Mouse (Mus musculus) urinary bladder, postnatal 14 days (tissue): ENCODE measurements around the gene Rps6kl1.

ENCODE experiments used
- DNase-seq: peaks from one replicate; pipeline ENCODE4 v3.0.0; 2021; ENCODE audit warnings: low spot score

Rps6kl1 gene

GRCm38 (mm10) chr12:85108643-85109042 lies 42.4 kb downstream of the Rps6kl1 start:
- DNase-seq = no peak

GRCm38 (mm10) chr12:85106292-85106691 lies 44.8 kb downstream of the Rps6kl1 start:
- DNase-seq = no peak

- DNase-seq = no peak
These were observed 46.3 kb downstream of the Rps6kl1 start for GRCm38 (mm10) chr12:85104789-85105188.

- DNase-seq = no peak
These were observed 48.0 kb downstream of the Rps6kl1 start for GRCm38 (mm10) chr12:85103096-85103495.

- DNase-seq = no peak
These were observed 49.5 kb downstream of the Rps6kl1 start for GRCm38 (mm10) chr12:85101521-85102106.

GRCm38 (mm10) chr12:85101001-85101400 lies 50.1 kb downstream of the Rps6kl1 start:
- no peak for DNase-seq

GRCm38 (mm10) chr12:85095859-85096258 lies 55.2 kb downstream of the Rps6kl1 start:
- no peak for DNase-seq

GRCm38 (mm10) chr12:85095146-85095545 lies 55.9 kb downstream of the Rps6kl1 start:
- DNase-seq = no peak

- DNase-seq = no peak
These were observed 56.4 kb downstream of the Rps6kl1 start for GRCm38 (mm10) chr12:85094706-85095105.

- peak; percentile 61 for DNase-seq
These were observed 57.1 kb downstream of the Rps6kl1 start for GRCm38 (mm10) chr12:85094010-85094409.

- DNase-seq = peak; percentile 67
These were observed 58.9 kb downstream of the Rps6kl1 start for GRCm38 (mm10) chr12:85092214-85092613.

GRCm38 (mm10) chr12:85091190-85091589 lies 59.9 kb downstream of the Rps6kl1 start:
- DNase-seq = no peak

- DNase-seq = no peak
These were observed 63.2 kb downstream of the Rps6kl1 start for GRCm38 (mm10) chr12:85087845-85088244.
